Mouse (Mus musculus): ENCODE measurements around the gene Mfap3.

DNA sequence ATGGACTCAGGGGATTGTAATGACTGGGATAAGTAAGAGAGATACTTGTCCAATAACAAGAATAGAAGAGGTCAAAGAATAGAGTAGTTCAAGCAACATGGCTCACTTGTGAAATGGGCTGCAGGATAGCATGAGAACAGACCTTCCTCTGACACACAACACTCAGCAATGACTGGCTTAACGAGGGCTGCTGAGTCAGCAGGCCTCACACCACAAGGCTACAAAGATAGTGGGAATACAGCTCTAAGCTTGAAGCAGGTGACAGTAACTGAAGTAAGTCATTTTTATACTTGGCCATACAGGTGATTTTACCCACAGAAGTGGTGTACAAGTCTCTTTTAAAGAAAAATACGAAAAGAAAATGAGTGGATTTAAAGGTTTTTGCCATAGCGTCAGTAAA lies 7.4 kb downstream of the Mfap3 start:
- no peak for TF ChIP-seq MYOG (IDR thresholded peaks at IDR 0.05; ENCODE audit: control insufficient read depth in 1 of 3, insufficient read depth in 1 of 3, insufficient read length in 2 of 3, low read depth in 2 of 3)
- no peak for TF ChIP-seq MYOD1 (IDR thresholded peaks at IDR 0.05; ENCODE audit: control insufficient read depth in 1 of 3, insufficient read length in 2 of 3, low read depth in 2 of 3)
- TF ChIP-seq MAX (IDR thresholded peaks at IDR 0.05; ENCODE audit: low read depth), result no peak
- no peak for TF ChIP-seq POLR2A (IDR thresholded peaks at IDR 0.05; ENCODE audit: insufficient read length, low read depth)
- no peak for TF ChIP-seq E2F4 (IDR thresholded peaks at IDR 0.05; ENCODE audit: insufficient read depth)
- no peak for TF ChIP-seq TCF12 (IDR thresholded peaks at IDR 0.05; ENCODE audit: insufficient read depth, poor library complexity, severe bottlenecking)
- TF ChIP-seq USF1 (IDR thresholded peaks at IDR 0.05; ENCODE audit: low read depth), result no peak
- no peak for TF ChIP-seq POLR2AphosphoS2 (IDR thresholded peaks at IDR 0.05; ENCODE audit: insufficient read length, low read depth)
- no peak for TF ChIP-seq SRF (IDR thresholded peaks at IDR 0.05; ENCODE audit: control insufficient read depth, insufficient read length, low read depth)

Measured in myocyte (in vitro differentiated cells).